Mouse (Mus musculus) liver, embryonic 11.5 days (tissue): Measurements from ENCODE around the gene Rbm17. TPM values are rescaled to one million over a fixed set of nuclear protein-coding genes. Genes with fewer than 3 reads are reported as not detected.

Experiments used
- polyA plus RNA-seq: library from polyadenylated mRNA; unstranded; fragments of >200 nt; fragmentation: Nextera tagmentation; extraction: Ambion mirVana; gene quantifications from 2 replicates; pipeline ENCODE4 v1.2.1, GENCODE M21; 2014

Rbm17 gene
- polyA plus RNA-seq, 1 experiment from 2014 or later: 176 TPM

Other genes with a start within 250 kb of the Rbm17 start
- gene Pfkfb3, start 50.1 kb downstream of the Rbm17 start, polyA plus RNA-seq: 17.5 and 20.3 TPM in 2 replicates
- gene Gm17490, start 22.1 kb upstream of the Rbm17 start, polyA plus RNA-seq: not detected in 2 replicates
- gene Il2ra, start 38.7 kb upstream of the Rbm17 start, polyA plus RNA-seq: 0.04 TPM in 1 of 2 replicates, not detected in the other
- gene Il15ra, start 101.1 kb upstream of the Rbm17 start, polyA plus RNA-seq: 1.6 and 2.1 TPM in 2 replicates
- gene Fbh1, start 173.4 kb upstream of the Rbm17 start, polyA plus RNA-seq: 73.5 and 80.7 TPM in 2 replicates
- gene Ankrd16, start 173.7 kb upstream of the Rbm17 start, polyA plus RNA-seq: 18.8 and 24.2 TPM in 2 replicates